Mouse (Mus musculus): ENCODE data around the gene Itga2b. TPM values are rescaled to one million over a fixed set of nuclear protein-coding genes. Genes with fewer than 3 reads are reported as not detected.

The Itga2b gene
- polyA plus RNA-seq, 1 experiment: 4,614 TPM

DNA sequence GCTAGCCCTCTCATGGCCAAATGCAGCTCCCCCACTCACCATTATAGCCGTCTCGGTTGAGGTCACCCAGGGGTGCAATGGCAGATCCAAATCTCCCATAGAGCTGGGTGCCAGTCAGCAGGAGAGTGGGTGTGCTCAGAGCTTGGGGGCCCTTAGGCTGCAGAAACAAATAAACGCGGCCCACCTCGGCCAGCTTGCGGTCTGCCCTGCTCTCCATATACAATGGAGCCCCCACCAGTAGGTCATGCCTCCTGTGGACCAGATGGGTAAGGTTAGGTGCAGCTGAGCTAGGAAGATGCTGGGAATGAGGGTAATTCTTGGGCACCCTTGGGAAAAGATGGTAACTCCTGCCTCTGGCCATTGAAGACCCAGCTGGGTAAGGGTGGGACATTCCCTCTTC lies 5.0 kb downstream of the Itga2b start:
- H3K9me3 ChIP-seq: no peaks in the 10 kb centered on the region
- no peak for TF ChIP-seq GATA1 (IDR thresholded peaks at IDR 0.05; ENCODE audit: borderline replicate concordance, low read length)
- no peaks in the 10 kb centered on the region for H3K27me3 ChIP-seq (replicated peaks)
- peak overlapping the region; percentile 84 for H3K4me3 ChIP-seq (replicated peaks)
- peaks cover 96% of the 10 kb centered on the region for H3K36me3 ChIP-seq (replicated peaks; ENCODE audit: low read length)
- H3K4me1 ChIP-seq: peaks cover 89% of the 10 kb centered on the region

DNA sequence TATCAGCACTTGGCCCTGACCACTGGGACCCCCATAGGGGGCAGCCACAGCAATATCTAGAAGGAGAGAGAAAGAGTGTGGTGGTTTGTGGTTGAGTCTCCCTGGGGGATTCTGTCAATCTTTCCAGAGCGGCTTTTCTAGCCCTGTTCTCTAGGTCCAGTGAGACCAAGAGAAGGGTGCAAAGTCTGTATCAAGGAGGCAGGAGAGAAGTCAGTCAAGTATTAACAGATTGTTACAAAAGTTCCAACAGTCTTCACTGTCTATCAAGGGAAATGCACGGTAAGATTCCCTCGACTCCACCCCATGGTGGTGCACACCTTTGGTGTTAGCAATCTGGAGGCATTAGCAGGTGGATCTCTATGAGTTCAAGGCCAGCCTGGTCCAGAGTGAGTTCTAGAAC lies 8.2 kb downstream of the Itga2b start:
- Histone ChIP-seq H3K9me3 (no peaks in the 10 kb centered on the region), H3K36me3 (replicated peaks; ENCODE audit: low read length) (peaks cover 100% of the 10 kb centered on the region), H3K27me3 (replicated peaks) (no peaks in the 10 kb centered on the region), H3K4me1 (peaks cover 96% of the 10 kb centered on the region), H3K4me3 (replicated peaks) (no peak overlapping the region)
- TF ChIP-seq GATA1 (IDR thresholded peaks at IDR 0.05; ENCODE audit: borderline replicate concordance, low read length) (no peak), FLI1 (IDR thresholded peaks at IDR 0.05; ENCODE audit: low read length) (no peak)

DNA sequence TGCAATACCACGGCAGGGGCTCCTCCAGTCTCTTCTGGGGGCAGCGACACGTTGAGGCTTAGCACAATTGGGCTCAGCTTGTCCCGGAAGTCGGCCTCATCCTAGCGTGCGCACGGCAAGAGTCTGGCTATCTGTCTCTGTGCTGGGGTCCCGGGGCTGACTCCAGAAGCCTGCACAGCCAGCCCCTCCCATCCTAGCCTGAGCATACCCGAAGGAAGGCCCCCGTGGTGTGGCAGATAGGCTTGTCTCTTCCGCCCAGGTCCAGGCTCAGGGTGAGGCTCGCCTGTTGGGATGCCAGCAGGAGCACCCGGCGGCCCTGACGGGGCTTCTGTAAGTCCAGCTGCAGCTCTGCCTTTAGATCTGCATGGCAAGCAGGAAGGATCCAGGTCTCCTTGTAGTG lies 9.4 kb downstream of the Itga2b start:
- no peaks in the 10 kb centered on the region for H3K9me3 ChIP-seq
- H3K27me3 ChIP-seq (replicated peaks): no peaks in the 10 kb centered on the region
- H3K36me3 ChIP-seq (replicated peaks; ENCODE audit: low read length): peaks cover 100% of the 10 kb centered on the region
- peaks cover 96% of the 10 kb centered on the region for H3K4me1 ChIP-seq
- no peak for TF ChIP-seq FLI1 (IDR thresholded peaks at IDR 0.05; ENCODE audit: low read length)
- TF ChIP-seq GATA1 (IDR thresholded peaks at IDR 0.05; ENCODE audit: borderline replicate concordance, low read length): no peak
- H3K4me3 ChIP-seq (replicated peaks): no peak overlapping the region

DNA sequence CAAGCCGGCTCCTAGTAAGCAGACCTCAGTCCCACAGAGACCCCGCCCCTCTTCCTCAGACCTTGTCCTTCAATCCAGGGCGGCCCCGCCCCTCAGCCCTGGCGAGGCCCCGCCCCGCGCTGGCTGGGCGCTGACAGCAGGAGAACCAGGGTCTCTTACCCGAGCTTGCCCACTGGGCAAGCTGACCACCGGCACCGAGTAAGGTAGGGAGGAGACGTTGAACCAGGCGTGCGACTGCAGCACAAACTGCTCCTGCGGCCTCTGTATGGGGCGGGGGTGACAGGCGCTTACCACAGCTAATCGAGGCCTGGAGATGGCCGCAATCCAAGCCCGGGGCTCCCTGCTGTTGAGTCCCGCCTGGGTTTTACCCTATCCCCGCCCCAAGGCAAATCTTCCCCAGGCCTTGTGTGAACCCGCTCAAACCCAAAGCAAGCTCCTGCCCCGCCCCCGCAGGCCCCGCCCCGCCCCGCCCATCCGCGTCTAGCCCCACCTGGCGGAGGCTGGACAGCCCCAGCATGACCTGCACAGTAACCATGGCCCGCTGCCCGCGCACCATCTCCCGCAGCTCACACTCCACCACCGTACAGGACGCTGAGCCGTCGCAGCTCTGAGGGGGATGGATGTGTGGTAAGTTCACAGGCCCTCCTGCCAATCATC lies 14.1 kb downstream of the Itga2b start:
- TF ChIP-seq FLI1 (IDR thresholded peaks at IDR 0.05; ENCODE audit: low read length): no peak
- TF ChIP-seq GATA1 (IDR thresholded peaks at IDR 0.05; ENCODE audit: borderline replicate concordance, low read length): no peak
- Histone ChIP-seq H3K4me3 (replicated peaks) (peak overlapping the region; percentile 69), H3K36me3 (replicated peaks; ENCODE audit: low read length) (peaks cover 91% of the 10 kb centered on the region), H3K4me1 (peaks cover 70% of the 10 kb centered on the region), H3K9me3 (no peaks in the 10 kb centered on the region), H3K27me3 (replicated peaks) (no peaks in the 10 kb centered on the region)

DNA sequence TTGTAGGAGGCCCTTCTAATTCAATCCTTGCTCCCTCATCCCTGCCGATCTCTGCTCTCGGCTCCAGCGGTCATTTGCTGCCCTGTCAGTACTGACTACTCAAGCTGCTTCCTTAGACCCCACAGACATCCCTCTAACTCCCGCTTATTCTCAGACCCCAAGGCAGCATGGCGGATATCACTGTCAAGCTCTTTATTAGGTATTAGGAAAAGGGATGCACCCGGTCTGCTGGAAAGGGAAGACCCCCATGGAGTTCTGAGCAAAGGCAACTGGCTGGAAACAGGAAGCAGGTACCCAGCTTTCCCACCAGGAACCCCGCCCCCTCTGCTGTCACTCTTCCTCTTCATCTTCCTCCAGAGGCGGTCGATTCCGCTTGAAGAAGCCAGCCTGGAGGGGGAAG lies 16.8 kb downstream of the Itga2b start:
- no peak overlapping the region for H3K4me3 ChIP-seq (replicated peaks)
- TF ChIP-seq FLI1 (IDR thresholded peaks at IDR 0.05; ENCODE audit: low read length): no peak
- TF ChIP-seq GATA1 (IDR thresholded peaks at IDR 0.05; ENCODE audit: borderline replicate concordance, low read length): no peak
- no peaks in the 10 kb centered on the region for H3K9me3 ChIP-seq
- H3K36me3 ChIP-seq (replicated peaks; ENCODE audit: low read length): peaks cover 64% of the 10 kb centered on the region
- peaks cover 60% of the 10 kb centered on the region for H3K4me1 ChIP-seq
- H3K27me3 ChIP-seq (replicated peaks): peaks cover 13% of the 10 kb centered on the region

DNA sequence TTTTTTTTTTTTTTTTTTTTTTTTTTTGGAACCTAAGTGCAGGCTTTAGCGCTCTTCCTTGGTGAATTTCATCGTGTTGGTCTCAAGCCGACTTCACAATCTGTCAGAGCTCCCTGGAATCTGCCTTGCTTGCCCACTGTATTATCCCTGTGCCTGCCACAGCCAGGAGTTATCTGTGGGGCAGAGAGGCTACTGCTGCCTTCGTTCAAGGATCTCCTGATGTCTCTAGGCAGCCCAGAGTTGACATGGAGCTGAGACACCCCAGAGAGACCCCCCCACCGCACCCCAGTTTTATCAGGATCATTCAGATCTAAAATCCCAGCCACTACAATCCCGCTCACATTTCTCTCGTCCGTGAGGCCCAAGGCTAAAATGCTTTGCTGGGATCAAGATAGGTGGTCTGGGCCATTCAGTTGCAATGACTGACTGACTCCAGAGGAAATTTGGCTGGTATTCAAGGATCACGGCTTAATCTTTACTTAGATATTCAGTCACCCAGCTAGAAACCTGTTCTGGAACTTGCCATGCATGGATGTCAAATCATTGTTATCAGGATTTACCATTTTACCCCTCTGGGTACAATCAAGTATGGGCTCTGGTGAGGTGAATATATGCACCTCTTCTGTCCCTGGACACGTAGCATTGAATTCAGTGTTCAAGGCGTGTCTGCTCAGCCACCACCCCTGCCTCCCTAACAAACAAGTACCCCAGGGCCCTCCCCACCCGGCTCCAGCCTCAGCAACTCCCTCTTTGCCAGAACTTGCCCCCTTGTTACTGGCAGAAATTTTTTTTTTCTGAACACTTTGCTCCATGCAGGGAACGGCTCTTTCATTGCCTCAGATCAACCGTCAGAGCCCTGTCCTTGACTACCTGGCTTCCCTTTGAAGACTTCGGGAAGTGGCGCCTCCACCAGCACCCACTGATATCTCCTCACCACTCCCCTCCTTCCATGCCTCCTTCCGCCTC lies 20.6 kb downstream of the Itga2b start:
- no peak overlapping the region for H3K4me3 ChIP-seq (replicated peaks)

DNA sequence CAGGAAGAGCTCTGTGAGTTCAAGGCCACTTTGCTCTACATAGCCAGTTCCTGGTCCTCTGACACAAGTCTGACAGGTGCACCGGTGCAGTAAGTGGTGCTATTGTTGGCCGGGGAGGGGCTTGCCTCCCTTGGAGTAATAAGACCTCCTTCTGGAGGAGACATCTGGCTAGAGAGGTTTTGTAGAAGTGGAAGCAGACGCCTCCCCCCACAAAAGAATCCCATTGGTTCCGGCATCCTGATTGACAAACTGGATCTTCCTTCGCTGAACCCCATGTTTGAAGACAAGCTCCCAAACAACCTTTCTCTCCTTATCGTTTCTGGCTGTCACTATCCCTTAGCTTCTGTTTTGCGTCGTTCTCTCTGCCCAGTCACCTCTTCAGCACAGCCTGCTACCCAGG lies 21.6 kb downstream of the Itga2b start:
- peak overlapping the region; percentile 23 for H3K4me3 ChIP-seq (replicated peaks)
- no peak for TF ChIP-seq FLI1 (IDR thresholded peaks at IDR 0.05; ENCODE audit: low read length)
- no peak for TF ChIP-seq GATA1 (IDR thresholded peaks at IDR 0.05; ENCODE audit: borderline replicate concordance, low read length)
- no peaks in the 10 kb centered on the region for H3K9me3 ChIP-seq
- peaks cover 55% of the 10 kb centered on the region for H3K4me1 ChIP-seq
- peaks cover 56% of the 10 kb centered on the region for H3K27me3 ChIP-seq (replicated peaks)
- H3K36me3 ChIP-seq (replicated peaks; ENCODE audit: low read length): peaks cover 16% of the 10 kb centered on the region

More for the DNA sequence above, 20.6 kb downstream of the Itga2b start:
- no peaks in the 10 kb centered on the region for H3K9me3 ChIP-seq
- peaks cover 26% of the 10 kb centered on the region for H3K36me3 ChIP-seq (replicated peaks; ENCODE audit: low read length)
- peaks cover 55% of the 10 kb centered on the region for H3K4me1 ChIP-seq
- no peak for TF ChIP-seq FLI1 (IDR thresholded peaks at IDR 0.05; ENCODE audit: low read length)
- TF ChIP-seq GATA1 (IDR thresholded peaks at IDR 0.05; ENCODE audit: borderline replicate concordance, low read length): no peak
- peaks cover 46% of the 10 kb centered on the region for H3K27me3 ChIP-seq (replicated peaks)

DNA sequence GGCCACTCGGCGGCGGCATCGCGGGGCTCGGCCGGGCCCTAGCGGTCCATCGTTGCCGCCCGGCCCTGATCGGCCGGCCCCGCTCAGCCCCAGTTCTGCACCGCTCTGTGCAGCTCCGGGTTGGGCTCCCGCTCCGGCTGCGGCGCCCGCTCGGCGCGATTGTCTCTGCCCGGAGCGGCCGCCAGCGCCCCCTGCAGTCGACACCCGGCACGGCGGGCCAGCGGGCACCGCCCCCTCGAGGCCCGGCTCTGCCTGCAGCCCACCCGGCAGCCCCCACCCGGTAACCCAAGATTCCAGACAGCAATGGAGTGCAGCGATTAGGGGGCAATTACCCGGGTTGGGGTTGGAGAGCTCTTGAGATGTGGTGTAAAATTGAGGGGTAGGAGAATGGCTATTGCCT lies 22.4 kb downstream of the Itga2b start, which contains the start of gene Fam171a2:
TSS of gene Fam171a2 (minus strand) at position 186 of the 400 bp plus-strand sequence.
- TF ChIP-seq GATA1 (IDR thresholded peaks at IDR 0.05; ENCODE audit: borderline replicate concordance, low read length) (no peak), FLI1 (IDR thresholded peaks at IDR 0.05; ENCODE audit: low read length) (no peak)
- Histone ChIP-seq H3K9me3 (no peaks in the 10 kb centered on the region), H3K4me3 (replicated peaks) (peak within 1 kb of the TSS; percentile 95), H3K27me3 (replicated peaks) (peaks cover 61% of the 10 kb centered on the region), H3K36me3 (replicated peaks; ENCODE audit: low read length) (peaks cover 8% of the 10 kb centered on the region), H3K4me1 (peaks cover 51% of the 10 kb centered on the region)

DNA sequence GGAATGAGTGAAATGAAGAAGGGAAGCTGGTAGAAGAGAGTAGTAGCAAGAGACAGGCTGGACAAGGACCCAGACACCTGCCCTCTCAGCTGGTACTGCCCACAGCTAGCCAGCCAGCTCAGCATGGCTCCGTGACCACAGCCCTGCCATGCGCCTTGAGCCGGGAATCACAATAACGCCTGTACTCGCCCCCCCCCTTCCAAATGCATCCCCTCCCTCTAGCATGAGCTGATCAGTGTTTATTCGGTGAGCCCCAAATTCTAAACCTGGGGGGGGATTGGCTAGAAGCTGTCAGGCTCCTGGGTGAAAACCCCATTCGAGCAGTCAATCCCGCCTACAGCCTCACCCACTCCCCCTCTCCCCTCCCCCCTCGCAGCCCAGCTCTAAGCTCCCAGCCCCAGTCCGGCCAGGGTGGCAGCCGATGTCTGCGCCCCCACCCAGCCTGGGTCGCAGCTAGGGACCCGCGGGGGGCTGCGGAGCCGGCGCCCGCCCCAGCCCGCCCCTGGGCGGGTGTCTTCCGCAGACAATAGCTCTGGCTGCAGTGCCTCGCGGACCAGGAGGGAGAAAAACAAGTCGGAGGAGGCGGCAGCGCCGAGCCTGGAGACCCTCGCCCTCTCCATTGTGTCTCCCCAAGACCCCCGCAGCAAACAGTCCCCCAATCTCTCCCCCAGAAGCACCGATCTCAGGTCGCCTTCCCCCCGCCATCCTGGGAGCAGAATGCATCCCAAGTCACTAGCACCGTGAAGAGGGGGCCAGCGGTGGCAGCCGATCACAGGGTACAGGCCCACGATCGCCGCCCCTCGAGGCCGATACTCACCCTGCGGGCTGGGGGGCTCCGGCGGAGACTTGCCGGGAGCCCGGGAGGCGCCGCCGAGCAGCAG lies 23.1 kb downstream of the Itga2b start:
- Histone ChIP-seq H3K9me3 (no peaks in the 10 kb centered on the region), H3K36me3 (replicated peaks; ENCODE audit: low read length) (peaks cover under 1% of the 10 kb centered on the region), H3K4me1 (peaks cover 46% of the 10 kb centered on the region), H3K4me3 (replicated peaks) (peak overlapping the region; percentile 95), H3K27me3 (replicated peaks) (peaks cover 65% of the 10 kb centered on the region)
- TF ChIP-seq FLI1 (IDR thresholded peaks at IDR 0.05; ENCODE audit: low read length) (no peak), GATA1 (IDR thresholded peaks at IDR 0.05; ENCODE audit: borderline replicate concordance, low read length) (no peak)

All from megakaryocyte, embryonic 14.5 days (primary cell).